Mouse (Mus musculus) forebrain, embryonic 11.5 days (tissue): ENCODE results near the gene Cxcr6. TPM values are rescaled to one million over a fixed set of nuclear protein-coding genes. Genes with fewer than 3 reads are reported as not detected.

Source experiments
- ATAC-seq: fragments of 200-750 bp; cut with Nextera tagmentation; replicated peaks from 2 replicates; pipeline ENCODE4 v1.8.0; 2017; ENCODE audit warnings: moderate TSS enrichment; ENCODE audit not compliant: low FRiP score
- DNase-seq: peaks from one replicate; pipeline ENCODE4 v3.0.0-alpha.2; 2017; ENCODE audit warnings: low spot score
- H3K27ac ChIP-seq: fragments of 300-500 bp; sonication (generic); 2 replicates; pipeline ENCODE4 v1.5.1; 2014; ENCODE audit warnings: low read depth, low read length
- H3K27me3 ChIP-seq: fragments of 300-500 bp; sonication (generic); 2 replicates; pipeline ENCODE4 v1.6.1; 2014; ENCODE audit warnings: mild to moderate bottlenecking, low read length, mixed read lengths; ENCODE audit not compliant: control insufficient read depth, insufficient read depth
- H3K36me3 ChIP-seq: fragments of 300-500 bp; sonication (generic); 2 replicates; pipeline ENCODE4 v1.6.1; 2014; ENCODE audit warnings: mild to moderate bottlenecking, low read length, moderate library complexity, mixed read lengths; ENCODE audit not compliant: control insufficient read depth, insufficient read depth
- H3K4me1 ChIP-seq: fragments of 300-500 bp; sonication (generic); replicated peaks from 2 replicates; pipeline ENCODE4 v1.6.1; 2014; ENCODE audit warnings: low read length, mixed read lengths; ENCODE audit not compliant: control insufficient read depth, insufficient read depth
- H3K4me2 ChIP-seq: fragments of 300-500 bp; sonication (generic); 2 replicates; pipeline ENCODE4 v1.6.1; 2014; ENCODE audit warnings: low read depth, mild to moderate bottlenecking, low read length, moderate library complexity, mixed read lengths; ENCODE audit not compliant: severe bottlenecking
- H3K4me3 ChIP-seq: fragments of 300-500 bp; sonication (generic); 2 replicates; pipeline ENCODE4 v1.5.1; 2014; ENCODE audit warnings: low read depth, low read length
- H3K9ac ChIP-seq: fragments of 300-500 bp; sonication (generic); 2 replicates; pipeline ENCODE4 v1.6.1; 2014; ENCODE audit warnings: low read length
- H3K9me3 ChIP-seq: fragments of 300-500 bp; sonication (generic); 2 replicates; pipeline ENCODE4 v1.6.1; 2016; ENCODE audit warnings: low read length, mixed read lengths; ENCODE audit not compliant: control insufficient read depth
- WGBS: fragments of 180-500 bp; shearing (Covaris S2); extraction: QIAGEN DNeasy Blood & Tissue Kit; methylation state at CpG from one replicate; pipeline ENCODE4 v1.1.7; 2014; 5-methylcytosine and 5-hydroxymethylcytosine counted together
- polyA plus RNA-seq: library from polyadenylated mRNA; unstranded; fragments of >200 nt; fragmentation: Nextera tagmentation; extraction: Ambion mirVana; gene quantifications from 2 replicates; pipeline ENCODE4 v1.2.1, GENCODE M21; 2014

The Cxcr6 gene
- polyA plus RNA-seq, 1 experiment from 2014 or later = 0.09 TPM

DNA sequence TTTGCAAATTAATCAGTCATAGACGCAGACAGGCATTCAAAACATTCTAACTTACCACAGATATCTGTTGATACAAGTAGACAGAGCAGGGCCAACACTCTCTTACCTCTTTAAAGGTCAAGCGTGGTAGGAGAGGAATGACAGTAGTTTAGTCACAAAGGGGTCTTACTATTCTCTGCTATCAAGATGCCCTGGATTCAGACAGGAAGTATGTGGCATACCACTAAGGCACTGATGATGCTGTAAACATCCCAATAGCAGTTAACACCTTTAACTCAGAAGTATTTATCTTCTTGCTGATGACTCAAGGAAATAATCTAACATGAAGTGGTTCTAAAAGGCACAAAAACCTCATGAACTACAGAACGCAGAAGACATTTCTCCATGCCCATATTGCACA lies 29.6 kb downstream of the Cxcr6 start:
- ATAC-seq = no peak
- no peak for DNase-seq
- H3K4me2 ChIP-seq = no peak overlapping the region
- no peaks in the 10 kb centered on the region for H3K36me3 ChIP-seq
- H3K4me1 ChIP-seq = no peaks in the 10 kb centered on the region
- H3K4me3 ChIP-seq = no peak overlapping the region
- no peaks in the 10 kb centered on the region for H3K27me3 ChIP-seq
- H3K27ac ChIP-seq = no peak overlapping the region
- 89% methylated on average over 3 of the region's 3 CpGs for WGBS
- no peak overlapping the region for H3K9ac ChIP-seq
- no peaks in the 10 kb centered on the region for H3K9me3 ChIP-seq

- DNase-seq (no peak), ATAC-seq (no peak)
- Histone ChIP-seq H3K36me3 (no peaks in the 10 kb centered on the region), H3K9ac (no peak overlapping the region), H3K4me3 (no peak overlapping the region), H3K9me3 (no peaks in the 10 kb centered on the region), H3K4me1 (no peaks in the 10 kb centered on the region), H3K27me3 (no peaks in the 10 kb centered on the region), H3K4me2 (no peak overlapping the region), H3K27ac (no peak overlapping the region)
- 86% methylated on average over 6 of the region's 6 CpGs for WGBS
Observed at GRCm38 (mm10) chr9:123840243-123840642, 34.0 kb downstream of the Cxcr6 start.

DNA sequence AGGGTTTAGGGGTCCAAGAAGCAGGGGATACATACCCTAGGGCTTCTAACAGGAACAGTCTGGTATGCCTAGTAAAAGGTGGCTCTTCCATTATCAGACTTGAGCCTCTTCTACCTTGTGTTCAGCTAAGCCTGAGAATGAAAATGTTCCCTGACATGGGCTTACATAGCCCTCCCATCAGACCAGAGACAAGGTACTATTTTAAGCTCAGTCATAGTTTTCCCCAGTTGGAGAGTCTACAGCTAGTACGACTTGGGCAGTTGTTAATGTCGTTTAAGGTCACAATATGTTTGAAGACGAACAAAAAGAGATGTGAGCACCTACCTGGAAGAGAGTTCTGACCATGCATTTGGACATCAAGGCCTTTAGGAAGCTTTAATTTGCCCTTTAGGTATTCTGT lies 38.2 kb downstream of the Cxcr6 start:
- Histone ChIP-seq H3K27me3 (no peaks in the 10 kb centered on the region), H3K36me3 (no peaks in the 10 kb centered on the region), H3K27ac (no peak overlapping the region), H3K4me2 (no peak overlapping the region), H3K4me3 (no peak overlapping the region), H3K4me1 (no peaks in the 10 kb centered on the region), H3K9me3 (no peaks in the 10 kb centered on the region), H3K9ac (no peak overlapping the region)
- DNase-seq (no peak), ATAC-seq (no peak)
- WGBS = 93% methylated on average over 3 of the region's 3 CpGs

- H3K4me1 ChIP-seq = 0 out of 2 replicates have a peak, but pooled peaks cover under 1% of the 10 kb centered on the region
- H3K4me2 ChIP-seq = no peak overlapping the region
- no peaks in the 10 kb centered on the region for H3K36me3 ChIP-seq
- no peaks in the 10 kb centered on the region for H3K9me3 ChIP-seq
- H3K27me3 ChIP-seq = no peaks in the 10 kb centered on the region
- ATAC-seq (no peak), DNase-seq (no peak)
- 85% methylated on average over 3 of the region's 3 CpGs for WGBS
- no peak overlapping the region for H3K27ac ChIP-seq
- H3K9ac ChIP-seq = no peak overlapping the region
- no peak overlapping the region for H3K4me3 ChIP-seq
Observed at GRCm38 (mm10) chr9:123845120-123845519, 38.8 kb downstream of the Cxcr6 start.

DNA sequence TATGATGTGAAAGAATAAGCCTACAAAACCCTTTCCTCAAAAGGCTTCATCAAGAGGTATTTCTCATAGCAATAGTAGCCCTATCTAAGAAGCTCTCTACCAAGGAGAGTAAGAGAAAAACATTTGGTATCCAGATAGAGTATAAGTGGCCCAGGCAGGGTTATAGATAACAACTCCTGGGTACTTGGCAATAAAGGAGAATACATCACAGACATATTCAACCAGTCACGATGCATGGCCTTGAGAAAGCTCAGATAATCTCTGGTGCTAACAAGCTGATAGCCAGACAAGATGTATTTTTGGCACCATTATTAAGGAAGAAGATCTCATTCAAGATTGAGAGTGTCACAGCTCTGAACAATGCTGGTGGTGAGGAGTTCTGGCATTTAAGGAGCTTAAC lies 40.2 kb downstream of the Cxcr6 start:
- ATAC-seq (no peak), DNase-seq (no peak)

GRCm38 (mm10) chr9:123849976-123850695 lies 43.9 kb downstream of the Cxcr6 start:
- DNase-seq = no peak
- H3K27ac ChIP-seq = no peak overlapping the region
- no peak overlapping the region for H3K4me3 ChIP-seq
- H3K4me2 ChIP-seq = no peak overlapping the region
- no peak for ATAC-seq
- H3K4me1 ChIP-seq = peaks cover 5% of the 10 kb centered on the region; the same call in 1 of the 2 replicates
- H3K27me3 ChIP-seq = no peaks in the 10 kb centered on the region
- WGBS = 75% methylated on average over 2 of the region's 2 CpGs
- no peaks in the 10 kb centered on the region for H3K36me3 ChIP-seq
- no peaks in the 10 kb centered on the region for H3K9me3 ChIP-seq
- no peak overlapping the region for H3K9ac ChIP-seq

More for the DNA sequence above, 40.2 kb downstream of the Cxcr6 start:
- H3K27ac ChIP-seq = no peak overlapping the region
- H3K4me1 ChIP-seq = peaks cover 5% of the 10 kb centered on the region; the same call in 1 of the 2 replicates
- H3K9ac ChIP-seq = no peak overlapping the region
- WGBS = 97% methylated on average over 1 of the region's 1 CpGs
- H3K36me3 ChIP-seq = no peaks in the 10 kb centered on the region
- no peak overlapping the region for H3K4me3 ChIP-seq
- H3K9me3 ChIP-seq = no peaks in the 10 kb centered on the region
- H3K27me3 ChIP-seq = no peaks in the 10 kb centered on the region
- H3K4me2 ChIP-seq = no peak overlapping the region

- peaks cover 5% of the 10 kb centered on the region; the same call in 1 of the 2 replicates for H3K4me1 ChIP-seq
- ATAC-seq (no peak), DNase-seq (no peak)
- no peak overlapping the region for H3K27ac ChIP-seq
- no peaks in the 10 kb centered on the region for H3K27me3 ChIP-seq
- no peaks in the 10 kb centered on the region for H3K36me3 ChIP-seq
- peak overlapping the region; percentile 64 for H3K4me3 ChIP-seq
- H3K4me2 ChIP-seq = peak overlapping the region; percentile 76
- H3K9me3 ChIP-seq = no peaks in the 10 kb centered on the region
- 10% methylated on average over 2 of the region's 2 CpGs for WGBS
- H3K9ac ChIP-seq = peak overlapping the region; percentile 79
Observed at GRCm38 (mm10) chr9:123850705-123851061, 44.4 kb downstream of the Cxcr6 start.

DNA sequence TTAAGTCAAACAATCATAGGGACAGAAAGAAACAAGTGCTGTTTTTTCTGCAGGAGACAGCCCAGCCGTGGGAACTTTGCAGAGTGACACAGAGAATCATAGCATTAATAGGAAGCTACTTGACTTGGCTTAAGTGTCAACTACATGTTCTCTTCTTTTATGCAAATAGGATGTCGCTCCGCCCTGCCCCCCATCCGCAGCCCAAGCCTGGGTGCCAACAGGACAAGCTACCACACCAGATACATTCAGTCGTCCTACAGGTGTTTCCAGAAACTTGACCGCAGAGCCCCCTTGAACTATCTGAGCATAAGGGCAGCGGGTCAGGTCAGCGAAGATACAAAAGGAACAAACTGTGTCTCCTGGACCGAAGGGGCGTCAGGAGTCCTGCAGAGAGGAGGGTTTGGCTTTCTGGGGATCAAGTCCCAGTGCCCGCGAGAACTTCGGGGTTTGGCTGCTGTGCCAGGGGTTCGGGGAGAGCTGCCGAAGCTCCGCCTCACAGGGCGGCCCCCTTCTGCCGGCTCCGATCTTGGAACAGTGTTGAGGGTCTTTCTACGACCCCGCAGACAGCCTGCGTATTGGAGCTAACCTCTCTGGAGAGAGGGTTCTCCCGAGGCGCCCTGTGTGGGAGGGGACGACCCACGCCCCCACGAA lies 44.9 kb downstream of the Cxcr6 start:
- Histone ChIP-seq H3K27ac (peak overlapping the region; percentile 59; the same call in 1 of the 2 replicates), H3K9ac (peak overlapping the region; percentile 79), H3K4me1 (peaks cover 5% of the 10 kb centered on the region; the same call in 1 of the 2 replicates), H3K4me2 (peak overlapping the region; percentile 76), H3K36me3 (no peaks in the 10 kb centered on the region), H3K27me3 (no peaks in the 10 kb centered on the region), H3K4me3 (peak overlapping the region; percentile 64), H3K9me3 (no peaks in the 10 kb centered on the region)
- WGBS = 1% methylated on average over 27 of the region's 27 CpGs
- DNase-seq (no peak), ATAC-seq (peak; percentile 82)
